7 mouse cellular contexts compared by ENCODE assay signal in the genomic region with DNA sequence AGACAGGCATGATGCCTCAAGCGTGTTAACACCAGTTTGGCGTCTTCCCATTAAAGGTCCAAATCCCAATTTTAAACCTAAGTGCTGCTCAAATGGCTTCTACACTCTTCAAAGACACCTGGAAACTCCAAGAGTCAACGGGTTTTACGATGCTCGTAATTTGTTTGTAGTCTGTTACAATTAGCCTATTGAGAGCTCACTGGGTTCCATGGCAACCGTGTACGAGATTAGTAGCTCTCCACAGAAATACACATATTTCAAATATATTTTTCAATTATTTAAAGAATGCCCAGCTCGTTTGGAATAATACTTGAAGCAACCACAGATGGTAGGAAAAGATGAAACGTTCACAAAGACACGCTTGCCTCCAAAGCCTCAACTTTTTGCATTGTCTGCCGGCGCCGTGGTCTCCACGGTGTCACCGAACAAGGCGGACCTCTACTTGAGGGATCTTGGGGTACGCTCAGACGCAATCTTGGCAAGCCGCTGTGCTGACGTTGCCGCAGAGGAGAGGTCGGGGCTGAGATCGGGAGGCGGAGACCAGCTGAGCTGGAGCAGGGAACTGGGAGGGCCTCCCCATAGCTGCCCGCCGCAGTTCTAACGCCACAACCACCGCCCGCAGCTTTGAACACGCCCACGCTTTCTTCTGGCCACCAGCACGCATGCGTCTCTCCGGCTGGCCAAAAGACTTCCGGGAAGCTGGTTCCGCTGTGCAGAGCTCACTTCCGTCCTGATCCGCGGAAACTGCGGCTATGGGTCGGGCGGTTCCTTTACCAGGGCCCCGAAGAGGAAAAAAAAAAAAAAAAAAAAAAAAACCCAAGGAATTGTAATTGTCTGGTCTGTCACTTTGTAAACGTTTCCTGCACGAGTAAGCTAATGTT. TPM values are rescaled to one million over a fixed set of nuclear protein-coding genes. Genes with fewer than 3 reads are reported as not detected.
DNase-seq lines count a peak whose midpoint lies in the region; ATAC-seq lines count a peak whose summit lies in the region.

No protein-coding gene starts in this region.

- H3K27me3 ChIP-seq in embryonic facial prominence, embryonic 11.5 days (ENCODE audit: control insufficient read depth, insufficient read depth, low read length): no peaks in the 10 kb centered on the region
- H3K27me3 ChIP-seq in limb, embryonic 10.5 days (ENCODE audit: low read depth, poor library complexity, severe bottlenecking): no peaks in the 10 kb centered on the region
- no peaks in the 10 kb centered on the region for H3K27me3 ChIP-seq in midbrain, embryonic 13.5 days

- H3K9me3 ChIP-seq in embryonic facial prominence, embryonic 11.5 days (replicated peaks; ENCODE audit: control insufficient read depth, low read length): no peaks in the 10 kb centered on the region
- no peaks in the 10 kb centered on the region for H3K9me3 ChIP-seq in limb, embryonic 10.5 days (replicated peaks)
- no peaks in the 10 kb centered on the region for H3K9me3 ChIP-seq in midbrain, embryonic 13.5 days

- no peaks in the 10 kb centered on the region for H3K36me3 ChIP-seq in embryonic facial prominence, embryonic 11.5 days (replicated peaks; ENCODE audit: control insufficient read depth, insufficient read depth, low read depth, low read length)
- peaks cover 2% of the 10 kb centered on the region for H3K36me3 ChIP-seq in limb, embryonic 10.5 days
- H3K36me3 ChIP-seq in midbrain, embryonic 13.5 days: no peaks in the 10 kb centered on the region

- no peaks in the 10 kb centered on the region; the same call in 1 of the 2 replicates for H3K4me1 ChIP-seq in embryonic facial prominence, embryonic 11.5 days (ENCODE audit: control insufficient read depth, insufficient read depth, low read length)
- peaks cover 21% of the 10 kb centered on the region for H3K4me1 ChIP-seq in limb, embryonic 10.5 days
- H3K4me1 ChIP-seq in midbrain, embryonic 13.5 days (replicated peaks): peaks cover 31% of the 10 kb centered on the region

- peak; percentile 93 for ATAC-seq in embryonic facial prominence, embryonic 11.5 days (replicated peaks; ENCODE audit: insufficient number of reproducible peaks, low FRiP score, low TSS enrichment, low read depth)
- ATAC-seq in granulocyte monocyte progenitor cell, adult 5-6 weeks (replicated peaks; ENCODE audit: poor library complexity, severe bottlenecking): peak; percentile 86
- ATAC-seq in midbrain, embryonic 13.5 days: peak; percentile 95

- H3K4me3 ChIP-seq in embryonic facial prominence, embryonic 11.5 days (ENCODE audit: low read depth, low read length): peak overlapping the region; percentile 84
- peak overlapping the region; percentile 85 for H3K4me3 ChIP-seq in limb, embryonic 10.5 days
- peak overlapping the region; percentile 81 for H3K4me3 ChIP-seq in midbrain, embryonic 13.5 days (replicated peaks)

- H3K4me2 ChIP-seq in embryonic facial prominence, embryonic 11.5 days (ENCODE audit: low read depth, low read length): peak overlapping the region; percentile 52
- H3K4me2 ChIP-seq in midbrain, embryonic 13.5 days (replicated peaks): peak overlapping the region; percentile 82

- peak; percentile 97 for DNase-seq in adrenal gland, postnatal 14 days
- DNase-seq in embryonic facial prominence, embryonic 11.5 days (ENCODE audit: low spot score): peak; percentile 97
- DNase-seq in kidney, adult 11 months: peak; percentile 95
- peak; percentile 94 for DNase-seq in limb, embryonic 10.5 days (ENCODE audit: low spot score)
- peak; percentile 84 for DNase-seq in spleen, adult 12 weeks (ENCODE audit: low spot score)

- peak overlapping the region; percentile 63; the same call in 1 of the 2 replicates for H3K27ac ChIP-seq in embryonic facial prominence, embryonic 11.5 days (replicated peaks; ENCODE audit: low read depth, low read length)
- H3K27ac ChIP-seq in limb, embryonic 10.5 days: peak overlapping the region; percentile 97
- H3K27ac ChIP-seq in midbrain, embryonic 13.5 days: peak overlapping the region; percentile 97

- peak overlapping the region; percentile 63 for H3K9ac ChIP-seq in embryonic facial prominence, embryonic 11.5 days (replicated peaks; ENCODE audit: low read length)
- H3K9ac ChIP-seq in midbrain, embryonic 13.5 days (replicated peaks): peak overlapping the region; percentile 74

- 3% methylated on average over 45 of the region's 45 CpGs for WGBS in embryonic facial prominence, embryonic 11.5 days
- 3% methylated on average over 45 of the region's 45 CpGs for WGBS in limb, embryonic 10.5 days
- WGBS in midbrain, embryonic 13.5 days: 2% methylated on average over 45 of the region's 45 CpGs

RNA-seq across cellular contexts. Expression of a gene that starts 1.1 kb away (rescaled TPM):
- total RNA-seq in adrenal gland, postnatal 14 days (2021): 100 and 102 TPM in 2 replicates
- 101 and 121 TPM in 2 replicates for polyA plus RNA-seq in embryonic facial prominence, embryonic 11.5 days (2014; fragmentation: Nextera tagmentation; extraction: Ambion mirVana)
- 124 and 139 TPM in 2 replicates for total RNA-seq in granulocyte monocyte progenitor cell, adult 5-6 weeks (2014; fragmentation: Nextera tagmentation)
- 129 and 142 TPM in 2 replicates for total RNA-seq in granulocyte monocyte progenitor cell, adult 5-6 weeks (2017)
- 51.2 and 62.5 TPM in 2 replicates for polyA plus RNA-seq in limb, embryonic 10.5 days (2016; fragmentation: Nextera tagmentation; extraction: Ambion mirVana)
- 80.2 and 80.9 TPM in 2 replicates for polyA plus RNA-seq in midbrain, embryonic 13.5 days (2015; fragmentation: Nextera tagmentation; extraction: Ambion mirVana)

RNA-seq across cellular contexts. Expression of a gene that starts 50.1 kb away (rescaled TPM):
- 0.85 and 1.5 TPM in 2 replicates for total RNA-seq in adrenal gland, postnatal 14 days (2021)
- 0.83 and 1.6 TPM in 2 replicates for polyA plus RNA-seq in embryonic facial prominence, embryonic 11.5 days (2014; fragmentation: Nextera tagmentation; extraction: Ambion mirVana)
- total RNA-seq in granulocyte monocyte progenitor cell, adult 5-6 weeks (2014; fragmentation: Nextera tagmentation): not detected in 2 replicates
- total RNA-seq in granulocyte monocyte progenitor cell, adult 5-6 weeks (2017): not detected in 2 replicates
- 0.70 and 1.3 TPM in 2 replicates for polyA plus RNA-seq in limb, embryonic 10.5 days (2016; fragmentation: Nextera tagmentation; extraction: Ambion mirVana)
- 0.76 and 1.1 TPM in 2 replicates for polyA plus RNA-seq in midbrain, embryonic 13.5 days (2015; fragmentation: Nextera tagmentation; extraction: Ambion mirVana)

RNA-seq across cellular contexts. Expression of a gene that starts 50.2 kb away (rescaled TPM):
- total RNA-seq in adrenal gland, postnatal 14 days (2021): not detected in 2 replicates
- not detected in 2 replicates for polyA plus RNA-seq in embryonic facial prominence, embryonic 11.5 days (2014; fragmentation: Nextera tagmentation; extraction: Ambion mirVana)
- not detected in 2 replicates for total RNA-seq in granulocyte monocyte progenitor cell, adult 5-6 weeks (2014; fragmentation: Nextera tagmentation)
- total RNA-seq in granulocyte monocyte progenitor cell, adult 5-6 weeks (2017): not detected in 2 replicates
- polyA plus RNA-seq in limb, embryonic 10.5 days (2016; fragmentation: Nextera tagmentation; extraction: Ambion mirVana): not detected in 2 replicates
- polyA plus RNA-seq in midbrain, embryonic 13.5 days (2015; fragmentation: Nextera tagmentation; extraction: Ambion mirVana): not detected in 2 replicates

Comparison
In these comparisons a context has a peak if more than half of its experiments do, and no peak if none do; other contexts are left out.
1. Peak in every context shown above with its lines: DNase-seq, ATAC-seq, H3K4me3 ChIP-seq and H3K27ac ChIP-seq.